Mouse (Mus musculus) spleen, adult 2 months (tissue): ENCODE results near the gene H6pd. TPM values are rescaled to one million over a fixed set of nuclear protein-coding genes. Genes with fewer than 3 reads are reported as not detected.

Source experiments
- DNase-seq, 2 experiments: peaks; one replicate each; pipeline versions ENCODE4 v3.0.0 to v3.0.0-alpha.2; 2012 to 2021; ENCODE audit warnings: low spot score in 2 of 2, low read depth in 1 of 2
- H3K27ac ChIP-seq: fragments of 200-500 bp; 2 replicates; pipeline ENCODE4 v1.5.1; 2012; ENCODE audit warnings: low read length, inconsistent platforms; ENCODE audit not compliant: insufficient read depth
- H3K27me3 ChIP-seq: fragments of 200-500 bp; 2 replicates; pipeline ENCODE4 v1.6.1; 2012; ENCODE audit warnings: mild to moderate bottlenecking, moderate library complexity, low read length, inconsistent platforms; ENCODE audit not compliant: control insufficient read depth, insufficient read depth
- H3K36me3 ChIP-seq: fragments of 200-500 bp; 2 replicates; pipeline ENCODE4 v1.6.1; 2012; ENCODE audit warnings: mild to moderate bottlenecking, low read length, inconsistent platforms; ENCODE audit not compliant: control insufficient read depth, insufficient read depth
- H3K4me1 ChIP-seq: fragments of 200-500 bp; 2 replicates; pipeline ENCODE4 v1.6.1; 2011; ENCODE audit warnings: inconsistent platforms; ENCODE audit not compliant: control insufficient read depth, insufficient read depth, insufficient read length
- H3K4me3 ChIP-seq: fragments of 200-500 bp; 2 replicates; pipeline ENCODE4 v1.5.1; 2011; ENCODE audit warnings: mild to moderate bottlenecking, inconsistent platforms; ENCODE audit not compliant: insufficient read depth, insufficient read length; ENCODE audit errors: extremely low read depth
- CTCF ChIP-seq: fragments of 200-500 bp; IDR thresholded peaks from 2 replicates; pipeline ENCODE4 v1.5.1; 2011; ENCODE audit warnings: mild to moderate bottlenecking, inconsistent platforms; ENCODE audit not compliant: insufficient read depth, insufficient read length, insufficient replicate concordance; ENCODE audit errors: extremely low read depth
- POLR2A ChIP-seq: fragments of 200-500 bp; IDR thresholded peaks from 2 replicates; pipeline ENCODE4 v1.6.1; 2011; ENCODE audit warnings: low read depth, low read length, inconsistent platforms
- WGBS: fragments of 180-500 bp; shearing (Covaris S2); methylation state at CpG from one replicate; pipeline ENCODE4 v1.1.7; 2018; 5-methylcytosine and 5-hydroxymethylcytosine counted together
- polyA plus RNA-seq: library from polyadenylated mRNA; depleted of rRNA; stranded (reverse); fragments of >200 nt; gene quantifications from 2 replicates; pipeline ENCODE4 v1.2.3, GENCODE M21; 2012

Gene H6pd
- polyA plus RNA-seq, 1 experiment: 36.1 TPM

DNA sequence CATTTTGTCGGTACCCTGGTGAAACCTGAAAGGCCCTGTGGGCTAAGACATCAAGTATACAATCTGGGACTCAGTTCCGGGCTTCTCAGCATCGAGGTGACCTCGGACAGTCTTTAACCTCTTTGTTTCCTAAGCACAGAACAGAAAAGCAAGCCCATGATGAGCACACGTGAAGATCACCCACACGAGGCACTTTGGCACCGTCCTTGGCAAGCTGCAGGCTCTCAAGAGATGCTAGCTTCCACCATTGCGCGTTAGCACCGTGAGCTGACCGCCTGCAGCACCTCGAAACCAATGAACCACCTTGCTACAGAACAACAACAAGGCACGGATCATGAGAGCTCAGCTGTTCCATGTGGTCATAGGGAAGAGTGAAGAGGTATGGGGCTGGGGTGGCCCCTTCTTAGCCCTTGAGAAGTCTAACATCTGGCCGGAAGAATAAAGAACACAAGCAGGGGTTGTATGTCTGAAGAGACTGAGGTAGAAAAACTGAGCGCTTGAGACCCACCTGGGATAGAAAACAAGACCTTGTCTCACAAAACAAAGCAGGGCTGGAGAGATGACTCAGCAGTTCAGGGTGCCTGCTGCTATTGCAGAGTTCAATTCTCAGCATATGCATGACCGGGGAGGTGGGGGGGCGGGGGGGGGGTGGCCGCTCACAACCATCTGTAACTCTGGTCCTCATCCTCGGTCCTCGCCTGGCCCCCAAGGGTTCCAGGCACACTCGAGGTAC, 2.5 kb downstream of the H6pd start:
- TF ChIP-seq POLR2A (no peak), CTCF (no peak)
- Histone ChIP-seq H3K27me3 (no peaks in the 10 kb centered on the region), H3K4me1 (peaks cover 18% of the 10 kb centered on the region; the same call in 1 of the 2 replicates), H3K36me3 (no peaks in the 10 kb centered on the region), H3K27ac (no peak overlapping the region), H3K4me3 (no peak overlapping the region)
- no peak for DNase-seq
- 81% methylated on average over 21 of the region's 21 CpGs for WGBS

DNA sequence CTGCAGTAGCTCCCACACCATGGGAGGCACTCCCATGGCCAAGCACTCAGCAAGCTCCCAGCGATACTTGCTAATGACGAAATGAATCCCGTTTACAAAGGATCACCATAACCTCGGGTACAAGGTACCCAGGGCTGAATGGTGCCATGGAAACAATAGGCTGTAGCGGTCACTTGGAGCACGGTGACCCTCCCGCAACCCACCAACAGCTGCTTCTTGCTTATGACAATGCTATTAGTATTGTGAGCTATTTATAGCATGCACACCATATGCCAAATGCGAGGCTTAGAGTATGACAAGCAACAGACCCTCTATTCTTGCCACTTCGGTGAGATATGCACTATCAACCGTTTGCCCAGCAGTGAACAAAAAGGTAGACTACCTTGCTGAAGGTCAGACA, 3.6 kb downstream of the H6pd start:
- Histone ChIP-seq H3K36me3 (no peaks in the 10 kb centered on the region), H3K4me1 (peaks cover 20% of the 10 kb centered on the region; the same call in 1 of the 2 replicates), H3K4me3 (no peak overlapping the region), H3K27ac (no peak overlapping the region), H3K27me3 (no peaks in the 10 kb centered on the region)
- TF ChIP-seq CTCF (no peak), POLR2A (no peak)
- DNase-seq: no peak
- WGBS: 92% methylated on average over 10 of the region's 10 CpGs

DNA sequence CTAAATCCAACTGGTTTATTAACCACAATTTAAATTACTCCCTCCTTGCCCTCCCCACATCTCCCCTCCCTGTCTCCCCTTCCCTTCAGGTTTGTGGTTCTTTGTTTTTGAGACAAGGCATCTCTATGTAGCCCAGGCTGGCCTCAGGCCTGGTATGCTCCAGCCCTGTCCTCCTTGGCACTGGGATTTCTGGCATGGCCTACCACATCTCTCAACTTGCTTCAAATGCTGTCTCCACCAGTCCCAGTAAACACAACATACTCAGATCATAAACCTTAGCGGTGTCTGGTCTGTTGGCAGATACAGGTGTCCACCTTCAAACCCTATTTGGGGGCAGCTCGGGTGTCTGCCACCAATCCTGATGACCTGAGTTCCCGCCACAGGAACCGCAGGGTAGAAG, 5.2 kb downstream of the H6pd start:
- TF ChIP-seq CTCF: no peak
- TF ChIP-seq POLR2A: no peak
- Histone ChIP-seq H3K36me3 (no peaks in the 10 kb centered on the region), H3K4me3 (no peak overlapping the region), H3K4me1 (peaks cover 13% of the 10 kb centered on the region; the same call in 1 of the 2 replicates), H3K27ac (no peak overlapping the region), H3K27me3 (no peaks in the 10 kb centered on the region)
- 79% methylated on average over 4 of the region's 4 CpGs for WGBS
- DNase-seq: no peak

DNA sequence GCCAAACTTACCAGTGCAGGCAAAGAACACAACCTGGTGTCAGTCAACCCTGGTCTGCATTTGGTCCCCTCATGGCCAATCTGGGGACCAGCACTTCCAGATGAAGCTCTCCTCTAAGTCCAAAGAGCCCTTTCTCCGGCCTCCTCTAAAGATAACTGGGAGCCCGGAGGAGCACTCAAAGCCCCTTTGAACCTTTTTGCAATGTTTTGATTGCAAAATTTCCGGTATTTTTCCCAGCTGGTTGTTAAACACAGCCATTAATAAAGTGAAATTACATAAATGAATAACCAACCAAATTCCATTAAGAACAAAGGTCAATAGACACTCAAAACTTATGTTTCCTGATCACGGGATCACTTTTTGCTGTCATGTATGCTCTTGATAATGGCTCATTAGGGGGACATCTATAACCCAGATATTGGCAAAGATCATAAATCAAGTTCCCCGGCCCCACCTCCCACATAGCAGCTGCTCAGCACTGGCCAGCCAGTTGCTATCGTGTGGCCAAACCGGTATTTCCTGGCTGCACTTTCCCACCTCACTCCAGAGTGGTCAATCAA, 5.7 kb downstream of the H6pd start:
- Histone ChIP-seq H3K27me3 (no peaks in the 10 kb centered on the region), H3K4me3 (no peak overlapping the region), H3K36me3 (no peaks in the 10 kb centered on the region), H3K4me1 (peaks cover 10% of the 10 kb centered on the region; the same call in 1 of the 2 replicates), H3K27ac (peak overlapping the region; percentile 31; the same call in 1 of the 2 replicates)
- TF ChIP-seq CTCF: no peak
- no peak for TF ChIP-seq POLR2A
- 80% methylated on average over 7 of the region's 7 CpGs for WGBS
- no peak for DNase-seq

DNA sequence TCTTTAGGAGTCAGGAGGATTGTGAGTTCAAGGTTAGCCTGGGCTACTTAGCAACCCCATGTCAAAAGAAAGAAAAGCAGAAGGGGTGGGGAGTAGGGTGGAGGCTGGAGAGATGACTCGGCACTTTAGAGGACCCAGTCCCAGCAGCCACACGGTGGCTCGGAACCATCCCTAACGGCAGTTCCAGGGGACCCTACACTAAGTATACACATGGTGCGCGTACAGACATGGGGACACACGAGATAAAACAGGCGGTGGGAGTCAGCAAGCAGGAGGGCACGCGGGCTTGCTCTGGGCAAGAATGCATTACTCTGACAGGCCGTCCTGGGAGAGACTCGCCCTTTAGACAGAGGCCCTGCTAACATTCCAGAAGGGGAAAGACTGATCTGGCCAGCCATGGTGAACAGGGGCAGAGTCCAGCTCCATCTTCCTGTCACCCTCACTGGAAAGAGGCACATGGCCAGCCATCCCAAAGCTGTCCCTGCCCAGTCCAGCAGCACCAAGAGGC, 6.7 kb downstream of the H6pd start:
- DNase-seq: no peak

DNA sequence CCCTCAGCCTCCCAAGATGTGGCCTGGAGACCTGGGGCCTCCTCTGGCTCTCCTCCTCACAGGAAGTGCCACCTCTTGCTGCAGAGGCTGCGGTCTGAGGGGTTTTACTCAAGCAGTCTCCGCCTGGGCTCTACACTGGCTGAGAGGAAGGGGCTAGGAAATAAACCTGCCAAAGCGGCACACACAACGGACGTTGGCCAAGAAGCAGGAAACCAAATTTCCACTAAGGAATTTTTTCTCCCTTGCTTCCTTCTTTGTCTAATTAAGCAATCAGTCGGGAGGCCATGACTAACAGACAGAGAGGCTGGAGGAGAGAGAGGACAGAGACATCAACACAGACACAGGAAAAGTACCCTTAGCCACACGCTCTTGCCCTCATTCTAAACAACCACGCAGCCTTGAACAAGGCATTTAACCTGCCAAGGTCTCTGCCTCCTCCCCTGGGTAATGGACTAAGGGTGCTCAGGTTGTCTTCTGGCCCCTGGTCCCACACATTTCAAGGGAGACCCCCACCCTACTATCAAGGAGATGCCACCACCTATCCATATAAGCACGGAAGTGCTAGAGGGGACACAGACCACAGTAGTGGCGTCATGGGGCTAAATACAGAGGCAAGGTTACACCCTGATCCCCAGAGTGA, 7.5 kb downstream of the H6pd start:
- WGBS: 22% methylated on average over 10 of the region's 10 CpGs
- Histone ChIP-seq H3K27ac (peak overlapping the region; percentile 39), H3K27me3 (no peaks in the 10 kb centered on the region), H3K4me3 (no peak overlapping the region; the same call in 1 of the 2 replicates), H3K36me3 (no peaks in the 10 kb centered on the region), H3K4me1 (peaks cover 7% of the 10 kb centered on the region; the same call in 1 of the 2 replicates)
- no peak for TF ChIP-seq CTCF
- TF ChIP-seq POLR2A: no peak
- peak in 1 of 2 experiments; percentile 21 for DNase-seq

More for the DNA sequence above, 6.7 kb downstream of the H6pd start:
- peak overlapping the region; percentile 6; the same call in 1 of the 2 replicates for H3K27ac ChIP-seq
- no peak for TF ChIP-seq CTCF
- TF ChIP-seq POLR2A: no peak
- no peaks in the 10 kb centered on the region for H3K27me3 ChIP-seq
- 62% methylated on average over 12 of the region's 12 CpGs for WGBS
- peak overlapping the region; percentile 12; the same call in 1 of the 2 replicates for H3K4me3 ChIP-seq
- H3K36me3 ChIP-seq: no peaks in the 10 kb centered on the region
- H3K4me1 ChIP-seq: peaks cover 7% of the 10 kb centered on the region; the same call in 1 of the 2 replicates
